Mouse (Mus musculus) stomach, postnatal 0 days (tissue): ENCODE results near the gene Spen. TPM values are rescaled to one million over a fixed set of nuclear protein-coding genes. Genes with fewer than 3 reads are reported as not detected.

Source experiments
- ATAC-seq: fragments of 200-750 bp; cut with Nextera tagmentation; 2 replicates; pipeline ENCODE4 v1.8.0; 2017; ENCODE audit not compliant: low FRiP score, low TSS enrichment
- DNase-seq: peaks from one replicate; pipeline ENCODE4 v3.0.0-alpha.2; 2016; ENCODE audit warnings: low spot score
- H3K27ac ChIP-seq: fragments of 300-500 bp; sonication (generic); replicated peaks from 2 replicates; pipeline ENCODE4 v1.5.1; 2014; ENCODE audit warnings: mild to moderate bottlenecking, control low read depth
- H3K27me3 ChIP-seq: fragments of 300-500 bp; sonication (generic); 2 replicates; pipeline ENCODE4 v1.6.1; 2014; ENCODE audit warnings: low read length; ENCODE audit not compliant: control insufficient read depth, insufficient read depth
- H3K36me3 ChIP-seq: fragments of 300-500 bp; sonication (generic); 2 replicates; pipeline ENCODE4 v1.6.1; 2014; ENCODE audit warnings: low read length, mixed read lengths; ENCODE audit not compliant: control insufficient read depth, insufficient read depth
- H3K4me1 ChIP-seq: fragments of 300-500 bp; sonication (generic); replicated peaks from 2 replicates; pipeline ENCODE4 v1.6.1; 2014; ENCODE audit warnings: antibody characterized with exemption; ENCODE audit not compliant: control insufficient read depth, insufficient read depth
- H3K4me2 ChIP-seq: fragments of 300-500 bp; sonication (generic); replicated peaks from 2 replicates; pipeline ENCODE4 v1.6.1; 2014; ENCODE audit warnings: low read depth, mild to moderate bottlenecking, control low read depth, moderate library complexity
- H3K4me3 ChIP-seq: fragments of 300-500 bp; sonication (generic); 2 replicates; pipeline ENCODE4 v1.5.1; 2014; ENCODE audit warnings: low read depth, low read length, control low read depth
- H3K9ac ChIP-seq: fragments of 300-500 bp; sonication (generic); 2 replicates; pipeline ENCODE4 v1.6.1; 2014; ENCODE audit warnings: mild to moderate bottlenecking, low read length, control low read depth, mixed read lengths
- H3K9me3 ChIP-seq: fragments of 300-500 bp; sonication (generic); 2 replicates; pipeline ENCODE4 v1.6.1; 2016; ENCODE audit warnings: low read length; ENCODE audit not compliant: control insufficient read depth
- CTCF ChIP-seq: IDR thresholded peaks from 2 replicates; pipeline ENCODE4 v1.5.1; 2016; ENCODE audit warnings: antibody characterized with exemption, low read depth, mild to moderate bottlenecking, moderate library complexity
- EP300 ChIP-seq: optimal IDR thresholded peaks from 2 replicates; pipeline ENCODE3; 2016; ENCODE audit warnings: antibody characterized with exemption
- WGBS: fragments of 180-500 bp; shearing (Covaris S2); extraction: QIAGEN DNeasy Blood & Tissue Kit; methylation state at CpG from one replicate; pipeline ENCODE4 v1.1.7; 2014; 5-methylcytosine and 5-hydroxymethylcytosine counted together
- polyA plus RNA-seq: library from polyadenylated mRNA; unstranded; fragments of >200 nt; fragmentation: Nextera tagmentation; extraction: Ambion mirVana; gene quantifications from 2 replicates; pipeline ENCODE4 v1.2.1, GENCODE M21; 2015

The Spen gene
- polyA plus RNA-seq, 1 experiment from 2014 or later = 2.9 TPM

DNA sequence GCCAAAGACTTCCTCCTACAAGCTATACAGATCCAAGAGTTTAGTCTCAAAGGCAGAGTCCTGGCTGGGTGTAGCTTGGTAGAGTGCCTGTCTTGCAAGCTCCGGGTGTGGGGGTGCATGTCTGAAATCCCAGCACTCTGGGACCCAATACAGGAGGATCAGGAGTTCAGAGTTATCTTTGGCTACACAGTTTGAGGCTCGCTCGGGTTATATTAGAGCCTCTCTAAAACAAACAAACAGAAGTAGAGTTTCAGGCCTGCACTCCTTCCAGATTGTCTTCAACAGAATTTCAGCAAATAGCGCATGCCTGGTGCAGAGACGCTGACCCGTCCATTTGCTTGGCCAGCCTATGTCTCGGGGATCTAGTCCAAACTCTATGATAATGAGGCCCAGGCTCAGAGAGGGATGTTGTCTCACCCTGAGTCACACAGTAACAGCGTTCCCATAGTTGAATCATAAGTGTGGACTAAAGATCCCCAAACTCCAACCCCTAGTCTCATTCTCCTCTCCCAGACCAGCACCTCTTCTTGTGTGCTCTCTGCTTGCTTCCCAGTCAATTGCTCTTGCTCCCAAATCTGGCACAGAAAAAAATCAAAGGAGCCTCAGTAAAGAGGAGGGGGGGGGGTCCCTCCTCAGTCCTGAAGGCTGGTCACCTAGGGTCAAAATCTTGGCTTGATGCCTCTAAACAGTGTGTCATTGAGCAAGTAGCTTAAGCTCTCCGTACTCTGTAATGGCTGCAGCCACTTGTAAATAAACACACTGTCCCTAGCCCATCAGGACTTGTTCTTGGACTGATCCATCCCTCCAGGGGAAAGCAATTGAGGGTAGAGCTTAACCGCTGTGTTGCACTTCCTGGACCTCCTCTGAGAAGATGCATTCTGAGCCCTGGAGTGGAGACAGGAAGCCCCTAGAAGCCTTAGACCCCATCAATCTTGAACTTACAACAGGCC is 111.3 kb downstream of the Spen start:
- DNase-seq (no peak), ATAC-seq (no peak; the same call in 1 of the 2 replicates)
- peaks cover 2% of the 10 kb centered on the region; the same call in 1 of the 2 replicates for H3K4me1 ChIP-seq
- H3K9me3 ChIP-seq = no peaks in the 10 kb centered on the region
- H3K36me3 ChIP-seq = no peaks in the 10 kb centered on the region
- H3K9ac ChIP-seq = no peak overlapping the region
- no peak overlapping the region for H3K4me3 ChIP-seq
- no peaks in the 10 kb centered on the region for H3K27me3 ChIP-seq
- H3K4me2 ChIP-seq = no peak overlapping the region
- H3K27ac ChIP-seq = peak overlapping the region; percentile 89
- WGBS = 47% methylated on average over 10 of the region's 10 CpGs
- TF ChIP-seq EP300 (no peak), CTCF (no peak)

DNA sequence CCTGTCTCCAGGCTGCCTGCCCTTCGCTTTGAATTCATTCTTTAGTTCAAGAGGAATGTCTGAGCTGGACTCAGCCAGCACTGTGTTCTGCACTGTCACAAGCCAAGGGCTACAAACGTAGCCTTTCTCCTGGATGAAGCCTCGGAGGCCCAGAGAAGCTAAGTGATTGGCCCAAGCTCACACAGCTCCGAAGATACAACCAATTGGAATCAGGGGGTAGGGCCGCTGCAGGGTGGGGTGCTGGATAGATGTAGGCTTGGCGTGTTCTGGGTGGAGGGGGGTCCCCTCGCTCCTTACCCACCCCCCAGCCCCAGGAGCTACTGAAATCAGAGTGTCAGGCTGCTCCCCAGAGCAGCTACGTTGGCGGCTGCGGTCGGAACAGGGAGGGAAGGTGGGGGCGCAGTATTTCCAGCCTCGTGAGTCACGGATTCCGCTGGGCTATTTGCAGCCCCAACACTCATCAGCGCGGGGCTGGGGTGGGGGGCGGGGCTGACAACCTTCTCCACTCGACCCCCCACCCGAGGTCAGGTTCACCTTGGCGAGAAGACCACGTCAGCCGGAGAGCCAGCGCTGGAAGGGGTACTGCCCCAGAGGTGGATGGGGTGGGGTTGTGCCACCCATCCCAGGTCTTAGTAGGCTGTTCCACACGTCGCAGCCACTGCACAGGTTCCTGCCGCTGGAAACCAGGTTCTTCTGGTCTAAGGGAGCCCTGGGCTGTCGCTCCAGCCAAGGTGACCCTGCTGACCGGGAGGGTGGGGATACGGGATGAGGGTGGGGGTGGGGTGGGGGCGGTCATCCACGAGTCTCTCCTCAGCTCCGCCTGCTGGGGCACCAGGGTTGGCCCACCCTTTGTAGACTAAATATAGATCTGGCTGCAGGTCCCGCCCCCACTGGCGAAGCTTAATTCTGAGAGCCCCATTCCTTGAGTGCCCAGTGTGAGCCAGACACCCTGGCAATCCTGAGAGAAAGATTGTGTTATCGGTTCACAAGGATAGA is 112.6 kb downstream of the Spen start:
- Histone ChIP-seq H3K27ac (peak overlapping the region; percentile 89), H3K9me3 (no peaks in the 10 kb centered on the region), H3K4me2 (peak overlapping the region; percentile 81), H3K36me3 (no peaks in the 10 kb centered on the region), H3K4me3 (peak overlapping the region; percentile 43), H3K9ac (peak overlapping the region; percentile 58), H3K4me1 (peaks cover 5% of the 10 kb centered on the region; the same call in 1 of the 2 replicates), H3K27me3 (no peaks in the 10 kb centered on the region)
- 2% methylated on average over 35 of the region's 36 CpGs for WGBS
- ATAC-seq (peak; percentile 68), DNase-seq (peak; percentile 70)
- TF ChIP-seq EP300 (no peak), CTCF (no peak)

DNA sequence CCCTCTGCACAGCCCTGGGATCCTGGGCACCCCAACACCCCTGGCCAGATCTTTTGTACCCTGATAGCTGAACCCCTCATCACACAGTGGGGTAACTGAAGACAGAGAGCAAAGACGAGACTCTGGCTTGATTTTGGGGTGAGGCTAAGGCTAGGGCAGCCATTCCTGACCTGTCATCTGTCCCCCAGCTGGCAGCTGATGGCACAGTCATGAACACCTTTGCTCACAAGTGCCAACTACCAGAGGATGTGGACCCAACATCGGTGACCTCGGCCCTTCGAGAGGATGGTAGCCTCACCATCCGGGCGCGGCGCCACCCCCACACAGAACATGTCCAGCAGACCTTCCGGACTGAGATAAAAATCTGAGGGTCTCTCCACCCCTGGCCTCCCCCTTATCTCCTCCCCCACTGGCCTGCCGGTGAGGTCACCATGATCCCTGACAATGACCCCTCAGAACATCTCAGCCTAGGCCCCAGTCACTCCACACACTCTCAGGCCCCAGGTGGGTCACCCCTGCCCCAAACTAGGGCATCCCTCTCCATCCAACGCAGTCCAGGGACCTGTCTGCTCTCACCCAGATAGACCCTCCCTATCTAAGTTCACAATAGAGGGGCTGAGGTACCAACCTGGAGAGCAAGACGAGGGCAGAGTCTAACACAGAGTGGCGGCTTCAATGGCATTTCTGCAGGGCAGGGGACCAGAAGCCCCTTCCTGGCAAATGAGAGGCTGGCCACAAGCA is 114.5 kb downstream of the Spen start:
- Histone ChIP-seq H3K27me3 (no peaks in the 10 kb centered on the region), H3K4me1 (peaks cover 6% of the 10 kb centered on the region; the same call in 1 of the 2 replicates), H3K9me3 (no peaks in the 10 kb centered on the region), H3K36me3 (no peaks in the 10 kb centered on the region), H3K4me2 (no peak overlapping the region), H3K27ac (no peak overlapping the region), H3K4me3 (no peak overlapping the region), H3K9ac (peak overlapping the region; percentile 13; the same call in 1 of the 2 replicates)
- TF ChIP-seq EP300 (no peak), CTCF (no peak)
- ATAC-seq = no peak
- WGBS = 90% methylated on average over 13 of the region's 13 CpGs
- peak; percentile 12 for DNase-seq

DNA sequence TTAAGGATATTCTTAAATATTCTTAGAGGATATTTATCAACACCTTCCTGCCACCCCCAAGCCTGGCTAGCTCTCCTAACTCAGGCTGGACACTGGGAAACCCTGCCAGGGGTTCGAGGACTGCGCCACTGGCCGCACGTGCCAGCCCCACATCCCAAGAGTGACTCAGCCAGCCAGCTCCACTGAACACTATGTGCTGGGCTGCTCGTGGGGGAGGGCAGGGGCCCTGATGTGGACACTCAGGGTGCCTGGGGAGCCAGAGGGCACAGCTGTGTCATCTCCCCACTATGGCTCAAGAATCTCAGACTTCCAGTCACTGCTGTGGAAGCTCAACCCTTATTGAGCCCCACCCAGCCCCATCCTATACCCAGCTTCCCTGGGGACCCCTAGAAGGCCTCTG is 115.1 kb downstream of the Spen start:
- DNase-seq = peak; percentile 13
- H3K4me1 ChIP-seq = peaks cover 6% of the 10 kb centered on the region; the same call in 1 of the 2 replicates
- H3K27me3 ChIP-seq = no peaks in the 10 kb centered on the region
- H3K9me3 ChIP-seq = no peaks in the 10 kb centered on the region
- H3K27ac ChIP-seq = no peak overlapping the region
- H3K9ac ChIP-seq = peak overlapping the region; percentile 13; the same call in 1 of the 2 replicates
- 71% methylated on average over 5 of the region's 5 CpGs for WGBS
- ATAC-seq = no peak
- H3K36me3 ChIP-seq = no peaks in the 10 kb centered on the region
- no peak for TF ChIP-seq EP300
- no peak for TF ChIP-seq CTCF
- H3K4me2 ChIP-seq = peak overlapping the region; percentile 55; the same call in 1 of the 2 replicates
- H3K4me3 ChIP-seq = no peak overlapping the region

DNA sequence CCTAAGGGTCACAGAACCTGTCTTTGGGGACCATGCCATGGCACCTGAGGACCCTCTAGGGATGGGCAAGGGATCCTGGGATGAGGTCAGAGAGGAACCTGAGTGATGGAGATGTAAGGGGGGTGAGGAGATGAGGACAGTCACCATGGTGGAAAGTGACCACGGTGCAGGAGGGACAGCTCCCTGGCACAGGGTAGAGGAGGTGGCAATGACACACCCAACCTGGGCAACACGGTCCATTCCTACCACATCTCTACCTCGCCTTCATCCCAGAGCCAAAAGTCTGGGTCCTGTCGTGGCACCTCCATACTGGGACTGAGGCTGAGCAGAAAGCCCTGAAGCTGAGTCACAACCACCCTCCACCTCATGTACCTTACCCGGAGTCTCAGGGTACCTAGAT is 115.6 kb downstream of the Spen start:
- H3K4me2 ChIP-seq = peak overlapping the region; percentile 55
- 72% methylated on average over 5 of the region's 5 CpGs for WGBS

More for the DNA sequence above, 115.6 kb downstream of the Spen start:
- Histone ChIP-seq H3K4me3 (peak overlapping the region; percentile 27; the same call in 1 of the 2 replicates), H3K9ac (no peak overlapping the region), H3K9me3 (no peaks in the 10 kb centered on the region), H3K36me3 (no peaks in the 10 kb centered on the region), H3K27ac (no peak overlapping the region), H3K4me1 (peaks cover 6% of the 10 kb centered on the region; the same call in 1 of the 2 replicates), H3K27me3 (no peaks in the 10 kb centered on the region)
- ATAC-seq = no peak
- no peak for DNase-seq
- TF ChIP-seq EP300 = no peak
- no peak for TF ChIP-seq CTCF
